Comparison of ENCODE assay signal across 9 mouse cellular contexts in the genomic region with DNA sequence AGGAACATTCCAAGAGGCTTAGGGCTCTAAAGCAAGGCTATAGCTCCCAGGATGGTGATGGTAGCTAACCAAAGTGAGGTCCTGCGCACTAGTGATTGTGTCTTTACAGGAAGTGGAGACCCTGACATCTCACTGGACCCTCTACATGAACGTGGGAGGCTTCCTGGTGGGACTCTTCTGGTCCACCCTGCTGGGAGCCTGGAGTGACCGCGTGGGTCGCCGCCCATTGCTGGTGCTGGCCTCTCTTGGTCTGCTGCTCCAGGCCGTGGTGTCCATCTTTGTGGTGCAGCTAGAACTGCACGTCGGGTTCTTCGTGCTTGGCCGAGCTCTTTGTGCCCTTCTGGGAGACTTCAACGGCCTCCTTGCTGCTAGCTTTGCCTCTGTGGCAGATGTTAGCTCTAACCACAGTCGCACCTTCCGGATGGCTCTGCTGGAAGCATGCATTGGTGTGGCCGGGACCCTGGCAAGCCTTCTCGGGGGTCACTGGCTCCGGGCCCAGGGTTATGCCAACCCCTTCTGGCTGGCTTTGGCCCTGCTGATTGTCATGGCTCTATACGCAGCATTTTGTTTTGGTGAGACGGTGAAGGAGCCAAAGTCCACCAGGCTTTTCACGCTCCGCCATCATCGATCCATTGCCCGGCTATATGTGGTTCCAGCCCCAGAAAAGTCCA. TPM values are rescaled to one million over a fixed set of nuclear protein-coding genes. Genes with fewer than 3 reads are reported as not detected.
DNase-seq lines count a peak whose midpoint lies in the region; ATAC-seq and TF ChIP-seq lines count a peak whose summit lies in the region.
"Had no signal": no experiment of that assay in that cellular context is flagged by ENCODE, and none has a peak within 500 bp of the region (broad histone marks: within the 10 kb centered on the region; RNA-seq: fewer than 3 reads in every experiment).

No protein-coding gene starts in this region.

- no peak for TF ChIP-seq CTCF in gastrocnemius, adult 2 months (IDR thresholded peaks at IDR 0.05)
- no peak for TF ChIP-seq CTCF in E14TG2a.4 (conservative IDR thresholded peaks at IDR 0.05; ENCODE audit: low read length)
- no peak for TF ChIP-seq CTCF in heart, postnatal 0 days (IDR thresholded peaks at IDR 0.05; ENCODE audit: low read depth)

- peak overlapping the region; percentile 75 for H3K4me3 ChIP-seq in gastrocnemius, adult 2 months
- H3K4me3 ChIP-seq in E14TG2a.4 (replicated peaks; ENCODE audit: low read length): peak overlapping the region; percentile 94
- peak overlapping the region; percentile 89 for H3K4me3 ChIP-seq in heart, postnatal 0 days (ENCODE audit: low read depth, low read length)
- H3K4me3 ChIP-seq in liver, embryonic 15.5 days (replicated peaks): peak overlapping the region; percentile 62

- H3K4me1 ChIP-seq in E14TG2a.4 (replicated peaks; ENCODE audit: low read depth, low read length): peaks cover 40% of the 10 kb centered on the region
- 0 out of 2 replicates have a peak, but pooled peaks cover 4% of the 10 kb centered on the region for H3K4me1 ChIP-seq in heart, postnatal 0 days (ENCODE audit: control insufficient read depth, insufficient read depth)
- H3K4me1 ChIP-seq in liver, embryonic 15.5 days (replicated peaks): peaks cover 46% of the 10 kb centered on the region

- peaks cover 29% of the 10 kb centered on the region for H3K36me3 ChIP-seq in E14TG2a.4 (ENCODE audit: insufficient read depth, low read length)
- no peaks in the 10 kb centered on the region for H3K36me3 ChIP-seq in heart, postnatal 0 days (replicated peaks; ENCODE audit: control insufficient read depth, insufficient read depth, low read length)
- no peaks in the 10 kb centered on the region for H3K36me3 ChIP-seq in liver, embryonic 15.5 days (replicated peaks)

- H3K9ac ChIP-seq in heart, postnatal 0 days (replicated peaks; ENCODE audit: low read depth, low read length): peak overlapping the region; percentile 67; the same call in 1 of the 2 replicates
- H3K9ac ChIP-seq in liver, embryonic 15.5 days: no peak overlapping the region; the same call in 1 of the 2 replicates

- no peak for ATAC-seq in heart, postnatal 0 days (ENCODE audit: insufficient read depth, low read depth)
- no peak for ATAC-seq in liver, embryonic 15.5 days (ENCODE audit: insufficient read depth)
- ATAC-seq in megakaryocyte-erythroid progenitor cell, adult 5-6 weeks (replicated peaks; ENCODE audit: low FRiP score, low TSS enrichment, poor library complexity, severe bottlenecking): no peak
- ATAC-seq in inflammation-experienced regulatory T-cells, adult 6 months: no peak

- no peaks in the 10 kb centered on the region for H3K9me3 ChIP-seq in E14TG2a.4 (ENCODE audit: low read length)
- H3K9me3 ChIP-seq in heart, postnatal 0 days (replicated peaks; ENCODE audit: control insufficient read depth, low read length): no peaks in the 10 kb centered on the region
- H3K9me3 ChIP-seq in liver, embryonic 15.5 days (replicated peaks): no peaks in the 10 kb centered on the region

- 71% methylated on average over 23 of the region's 23 CpGs for WGBS in heart, postnatal 0 days
- WGBS in liver, embryonic 15.5 days (ENCODE audit: insufficient replicate concordance): 65% methylated on average over 23 of the region's 23 CpGs

- H3K27ac ChIP-seq in gastrocnemius, adult 2 months: peak overlapping the region; percentile 87
- no peak overlapping the region for H3K27ac ChIP-seq in heart, postnatal 0 days (ENCODE audit: low read depth)
- peak overlapping the region; percentile 76; the same call in 1 of the 2 replicates for H3K27ac ChIP-seq in liver, embryonic 15.5 days (replicated peaks)

- DNase-seq in gastrocnemius, adult 2 months: no peak
- DNase-seq in gastrocnemius, postnatal 25 days: no peak
- no peak for DNase-seq in heart, postnatal 0 days (ENCODE audit: low spot score)
- DNase-seq in left cerebral cortex, adult 11 months (ENCODE audit: low spot score): no peak

- peak overlapping the region; percentile 95 for H3K4me2 ChIP-seq in heart, postnatal 0 days (ENCODE audit: low read depth, low read length)
- H3K4me2 ChIP-seq in liver, embryonic 15.5 days: peak overlapping the region; percentile 83

- intact Hi-C loops in gastrocnemius, adult 2 months (cut with DNase I): no loop called here

- TF ChIP-seq EP300 in heart, postnatal 0 days (IDR thresholded peaks at IDR 0.05; ENCODE audit: low read depth): no peak

- no peaks in the 10 kb centered on the region; the same call in 1 of the 2 replicates for H3K27me3 ChIP-seq in E14TG2a.4 (ENCODE audit: insufficient read depth, low read length)
- no peaks in the 10 kb centered on the region for H3K27me3 ChIP-seq in heart, postnatal 0 days (ENCODE audit: control insufficient read depth, insufficient read depth, low read length)
- H3K27me3 ChIP-seq in liver, embryonic 15.5 days: no peaks in the 10 kb centered on the region

RNA-seq across cellular contexts. Expression of a gene that starts 0.9 kb away (rescaled TPM):
- 1 to 10 TPM in 1 of 2 experiments, under 1 TPM in 1; 0.77 to 1.4 TPM for total RNA-seq in gastrocnemius, adult 2 months (2021)
- 1 to 10 TPM; 1.4 to 1.5 TPM for total RNA-seq in gastrocnemius, postnatal 25 days (2021)
- 3.7 and 8.4 TPM in 2 replicates for total RNA-seq in heart, postnatal 0 days (2014; rRNA removed; ENCODE audit: low replicate concordance)
- 4.5 TPM in 2 replicates for polyA plus RNA-seq in heart, postnatal 0 days (2015; fragmentation: Nextera tagmentation; extraction: Ambion mirVana)
- polyA plus RNA-seq in liver, embryonic 15.5 days (2015; fragmentation: Nextera tagmentation; extraction: Ambion mirVana): 6.5 and 7.8 TPM in 2 replicates
- 2.6 and 3.6 TPM in 2 replicates for total RNA-seq in megakaryocyte-erythroid progenitor cell, adult 5-6 weeks (2014; fragmentation: Nextera tagmentation)
- 0.56 and 0.76 TPM in 2 replicates for total RNA-seq in megakaryocyte-erythroid progenitor cell, adult 5-6 weeks (2017)
- 1 to 10 TPM in 2 of 3 experiments, under 1 TPM in 1; 0.36 to 4.3 (median 3.7) TPM for polyA plus RNA-seq in inflammation-experienced regulatory T-cells, adult 6 months (2017; shearing (Covaris generic))

RNA-seq across cellular contexts. Expression of a gene that starts 31.2 kb away (rescaled TPM):
- under 1 TPM; 0.64 to 0.71 TPM for total RNA-seq in gastrocnemius, adult 2 months (2021)
- total RNA-seq in gastrocnemius, postnatal 25 days (2021): under 1 TPM; 0.67 to 1.00 TPM
- total RNA-seq in heart, postnatal 0 days (2014; rRNA removed; ENCODE audit: low replicate concordance): not detected in 2 replicates
- not detected in 2 replicates for polyA plus RNA-seq in heart, postnatal 0 days (2015; fragmentation: Nextera tagmentation; extraction: Ambion mirVana)
- polyA plus RNA-seq in liver, embryonic 15.5 days (2015; fragmentation: Nextera tagmentation; extraction: Ambion mirVana): 0.17 and 0.20 TPM in 2 replicates
- total RNA-seq in megakaryocyte-erythroid progenitor cell, adult 5-6 weeks (2014; fragmentation: Nextera tagmentation): not detected in 2 replicates
- 0.88 TPM in 1 of 2 replicates, not detected in the other for total RNA-seq in megakaryocyte-erythroid progenitor cell, adult 5-6 weeks (2017)
- 1 to 10 TPM in 1 of 3 experiments, under 1 TPM in 2; 0.41 to 2.2 (median 0.97) TPM for polyA plus RNA-seq in inflammation-experienced regulatory T-cells, adult 6 months (2017; shearing (Covaris generic))

RNA-seq across cellular contexts. Expression of a gene that starts 32.5 kb away (rescaled TPM):
- total RNA-seq in gastrocnemius, adult 2 months (2021): 10 to 100 TPM; 11.7 to 14.5 TPM
- total RNA-seq in gastrocnemius, postnatal 25 days (2021): 10 to 100 TPM; 11.0 to 12.5 TPM
- total RNA-seq in heart, postnatal 0 days (2014; rRNA removed; ENCODE audit: low replicate concordance): 0.73 and 2.3 TPM in 2 replicates
- 2.7 and 4.0 TPM in 2 replicates for polyA plus RNA-seq in heart, postnatal 0 days (2015; fragmentation: Nextera tagmentation; extraction: Ambion mirVana)
- 675 and 834 TPM in 2 replicates for polyA plus RNA-seq in liver, embryonic 15.5 days (2015; fragmentation: Nextera tagmentation; extraction: Ambion mirVana)
- total RNA-seq in megakaryocyte-erythroid progenitor cell, adult 5-6 weeks (2014; fragmentation: Nextera tagmentation): not detected in 2 replicates
- total RNA-seq in megakaryocyte-erythroid progenitor cell, adult 5-6 weeks (2017): not detected in 2 replicates
- polyA plus RNA-seq in inflammation-experienced regulatory T-cells, adult 6 months (2017; shearing (Covaris generic)): not detected

RNA-seq across cellular contexts. Expression of a gene that starts 36.9 kb away (rescaled TPM):
- total RNA-seq in gastrocnemius, adult 2 months (2021): not detected
- not detected for total RNA-seq in gastrocnemius, postnatal 25 days (2021)
- not detected in 2 replicates for total RNA-seq in heart, postnatal 0 days (2014; rRNA removed; ENCODE audit: low replicate concordance)
- polyA plus RNA-seq in heart, postnatal 0 days (2015; fragmentation: Nextera tagmentation; extraction: Ambion mirVana): not detected in 2 replicates
- 0.25 and 0.29 TPM in 2 replicates for polyA plus RNA-seq in liver, embryonic 15.5 days (2015; fragmentation: Nextera tagmentation; extraction: Ambion mirVana)
- not detected in 2 replicates for total RNA-seq in megakaryocyte-erythroid progenitor cell, adult 5-6 weeks (2014; fragmentation: Nextera tagmentation)
- not detected in 2 replicates for total RNA-seq in megakaryocyte-erythroid progenitor cell, adult 5-6 weeks (2017)
- polyA plus RNA-seq in inflammation-experienced regulatory T-cells, adult 6 months (2017; shearing (Covaris generic)): not detected

RNA-seq across cellular contexts. Expression of a gene that starts 44.4 kb away (rescaled TPM):
- total RNA-seq in gastrocnemius, adult 2 months (2021): not detected
- total RNA-seq in gastrocnemius, postnatal 25 days (2021): not detected
- total RNA-seq in heart, postnatal 0 days (2014; rRNA removed; ENCODE audit: low replicate concordance): 0.54 TPM in 1 of 2 replicates, not detected in the other
- 0.10 TPM in 1 of 2 replicates, not detected in the other for polyA plus RNA-seq in heart, postnatal 0 days (2015; fragmentation: Nextera tagmentation; extraction: Ambion mirVana)
- 0.05 TPM in 1 of 2 replicates, not detected in the other for polyA plus RNA-seq in liver, embryonic 15.5 days (2015; fragmentation: Nextera tagmentation; extraction: Ambion mirVana)
- not detected in 2 replicates for total RNA-seq in megakaryocyte-erythroid progenitor cell, adult 5-6 weeks (2014; fragmentation: Nextera tagmentation)
- not detected in 2 replicates for total RNA-seq in megakaryocyte-erythroid progenitor cell, adult 5-6 weeks (2017)
- polyA plus RNA-seq in inflammation-experienced regulatory T-cells, adult 6 months (2017; shearing (Covaris generic)): not detected
- total RNA-seq: left cerebral cortex, postnatal 14 days had no signal
